Mouse (Mus musculus) heart, adult 8-10 months (tissue): ENCODE measurements around the gene Yipf1. TPM values are rescaled to one million over a fixed set of nuclear protein-coding genes. Genes with fewer than 3 reads are reported as not detected.

Experiments used
- DNase-seq: peaks from one replicate; pipeline ENCODE4 v3.0.0; 2022; ENCODE audit warnings: low spot score
- total RNA-seq, 4 experiments: library from RNA; stranded (reverse); gene quantifications; 2 replicates each; pipeline ENCODE4 v1.2.4; 2022

Yipf1 gene
- total RNA-seq, 4 experiments from 2014 or later: 16.6 to 20.3 (median 18.0) TPM

DNA sequence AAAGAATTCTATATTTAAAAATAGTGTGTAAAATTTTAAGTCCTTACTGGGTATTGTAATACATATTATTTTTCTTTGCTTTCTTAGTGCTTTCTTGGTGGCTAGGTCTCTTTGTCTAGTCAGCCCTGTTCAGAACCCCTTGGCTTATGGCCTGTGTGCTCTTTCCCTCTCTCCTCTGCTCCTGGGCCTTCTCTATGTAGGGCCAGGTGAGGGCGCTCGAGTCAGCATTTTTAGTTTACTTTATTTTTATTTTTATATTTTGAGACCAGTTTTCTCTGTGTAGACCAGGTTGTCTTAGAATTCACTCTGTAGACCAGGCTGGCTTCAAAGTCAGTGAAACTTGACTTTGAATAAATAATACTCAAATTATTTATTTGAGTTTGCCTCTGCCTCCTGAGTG lies 58.1 kb downstream of the Yipf1 start:
- no peak for DNase-seq

DNA sequence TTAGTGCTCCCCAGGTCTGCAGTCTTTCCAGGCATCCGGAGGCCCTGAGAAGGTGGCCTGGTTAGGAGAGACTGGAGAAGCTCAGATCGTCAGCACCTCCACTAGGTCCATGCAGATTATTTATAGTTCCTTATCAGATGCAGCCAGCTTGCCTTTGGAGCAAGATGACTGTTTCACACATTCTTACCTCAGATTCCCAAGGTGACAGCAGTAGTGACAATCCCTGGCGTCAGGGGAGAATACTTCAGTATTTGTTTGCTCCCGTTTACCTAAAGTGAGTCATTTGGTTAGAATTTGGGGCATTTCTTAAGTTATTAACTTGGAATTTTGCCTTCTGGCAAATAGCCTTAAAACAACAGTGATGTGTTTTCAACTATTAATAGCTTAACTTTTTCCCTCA lies 60.5 kb downstream of the Yipf1 start:
- DNase-seq: no peak

DNA sequence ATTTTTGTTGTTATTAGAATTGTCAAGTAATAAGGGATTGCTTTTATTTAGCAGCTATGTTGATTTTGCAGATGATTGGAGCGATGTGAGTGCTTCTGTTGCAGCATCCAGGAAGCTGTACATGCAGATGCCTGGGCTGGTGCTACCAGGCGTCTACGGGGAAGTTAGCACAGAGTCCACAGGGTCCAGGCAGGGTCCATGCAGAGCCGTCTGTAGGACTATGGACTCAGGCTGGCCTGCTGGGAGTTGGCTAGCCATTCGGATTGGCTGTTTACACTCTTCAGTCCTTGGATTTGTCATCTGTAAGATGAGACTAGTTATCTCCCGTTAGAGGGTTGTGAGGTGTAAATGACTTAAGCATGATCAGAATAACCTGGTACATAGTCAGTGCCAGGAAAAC lies 64.8 kb downstream of the Yipf1 start:
- DNase-seq: no peak

DNA sequence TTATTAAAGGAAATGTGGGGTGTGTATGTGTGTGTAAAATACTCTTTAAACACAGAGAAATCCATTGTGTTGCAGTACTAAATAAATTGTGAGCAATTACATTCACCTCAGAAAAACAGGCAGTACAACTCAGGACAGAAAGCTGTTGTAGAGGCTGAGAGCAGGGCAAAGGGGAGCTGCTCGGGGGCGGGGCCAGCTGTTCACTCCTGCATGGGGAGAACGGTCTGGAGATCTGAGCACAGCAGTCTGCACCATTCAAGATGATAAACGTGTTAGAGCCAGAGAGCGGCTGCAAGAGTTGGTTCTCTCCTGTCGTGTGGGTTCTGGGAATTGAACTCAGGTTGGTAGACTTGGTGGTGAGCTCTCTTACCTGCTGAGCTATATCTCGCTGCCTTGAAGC lies 66.7 kb downstream of the Yipf1 start:
- no peak for DNase-seq

DNA sequence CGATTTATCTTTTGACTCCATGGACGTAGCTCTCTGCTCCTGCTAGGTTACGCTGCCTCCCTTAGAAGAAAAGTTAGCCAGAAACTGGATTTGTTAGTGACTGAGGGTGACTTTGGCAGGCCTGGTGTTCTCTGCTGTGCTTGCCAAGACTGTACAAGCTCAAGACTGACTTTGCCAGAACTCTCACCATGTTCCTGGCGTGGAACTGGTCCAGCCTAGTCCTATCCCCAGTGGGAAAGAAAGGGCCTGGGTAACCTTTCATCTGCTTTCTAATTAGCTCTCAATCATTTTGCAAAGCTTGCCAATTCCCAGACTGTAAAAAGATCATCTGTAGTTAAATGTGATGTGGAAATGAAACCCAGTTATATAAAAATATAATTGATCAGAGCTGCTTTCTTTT lies 72.9 kb downstream of the Yipf1 start:
- DNase-seq: peak; percentile 17

DNA sequence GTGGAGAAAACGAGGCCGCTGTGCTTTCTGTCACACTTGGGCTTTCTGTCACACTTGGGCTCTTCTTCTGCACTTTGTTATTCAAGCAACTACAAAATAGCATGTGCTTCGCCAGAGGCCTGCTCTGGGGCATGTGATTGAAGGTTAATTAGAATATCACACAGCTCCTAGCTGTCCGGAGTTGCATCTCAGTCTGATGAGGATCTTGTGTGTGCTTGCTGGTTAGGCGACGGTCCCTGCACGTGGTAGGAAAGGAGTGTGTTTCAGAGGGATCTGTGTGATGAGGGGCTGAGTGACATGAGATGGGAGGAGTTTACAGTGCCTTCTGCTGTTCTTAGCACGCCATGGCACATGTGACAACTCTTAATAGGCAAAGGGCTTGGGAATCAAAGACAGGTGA lies 73.3 kb downstream of the Yipf1 start:
- DNase-seq: no peak

DNA sequence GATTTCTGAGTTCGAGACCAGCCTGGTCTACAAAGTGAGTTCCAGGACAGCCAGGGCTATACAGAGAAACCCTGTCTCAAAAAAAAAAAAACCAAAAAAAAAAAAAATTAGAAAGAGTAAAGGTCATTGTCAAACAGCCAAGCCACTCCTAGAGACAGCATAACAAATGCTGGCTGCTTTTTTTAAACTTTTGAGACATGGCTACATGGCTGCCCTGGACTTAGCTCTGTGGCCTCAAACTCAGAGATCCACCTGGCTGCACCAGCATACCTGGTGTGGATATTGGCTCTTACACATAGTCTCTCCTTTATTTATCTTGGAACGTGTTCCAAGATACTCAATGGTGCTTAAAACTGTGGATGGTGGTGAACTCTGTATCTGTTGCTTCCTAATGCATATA lies 74.1 kb downstream of the Yipf1 start:
- DNase-seq: no peak

DNA sequence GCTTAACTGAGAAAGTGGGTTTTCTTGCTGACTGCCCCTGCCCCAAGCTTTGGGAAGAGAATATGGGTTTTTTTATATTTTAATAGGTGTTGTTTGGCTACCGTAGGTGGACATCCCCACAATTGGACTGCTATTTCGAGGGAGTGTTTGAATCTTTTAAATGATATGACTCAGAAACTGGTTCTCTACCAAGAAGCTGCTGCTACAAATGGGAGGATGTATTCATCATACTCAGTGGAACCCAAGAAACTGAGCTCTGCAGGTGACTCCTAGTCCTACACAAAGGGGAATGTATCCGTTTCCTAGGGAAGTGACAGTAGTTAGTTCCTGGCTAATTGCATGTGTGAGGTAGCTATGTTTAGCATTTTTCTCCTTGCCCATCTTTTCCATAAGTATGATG lies 75.2 kb downstream of the Yipf1 start:
- no peak for DNase-seq

DNA sequence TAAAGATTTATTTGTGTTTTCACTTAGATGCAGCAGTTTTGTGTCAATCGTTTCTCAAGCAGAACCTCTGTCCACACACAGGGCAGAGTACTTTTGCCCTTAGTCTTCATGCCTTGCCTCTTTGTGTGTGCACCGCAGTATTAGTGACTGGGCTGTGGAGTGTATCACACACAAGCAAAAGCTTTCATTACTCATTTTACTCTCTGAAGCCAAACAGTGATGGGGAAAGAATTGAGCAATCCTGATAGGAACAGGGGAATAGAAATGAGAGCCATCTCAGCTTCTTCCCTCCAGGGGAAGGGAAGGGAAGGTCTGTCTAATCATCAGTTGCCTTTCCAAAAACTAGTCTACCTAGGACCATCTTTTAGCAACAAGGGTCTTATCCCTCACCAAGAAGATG lies 79.6 kb downstream of the Yipf1 start:
- no peak for DNase-seq

Other genes with a start within 250 kb of the Yipf1 start
- gene Mrpl37, start 247.5 kb upstream of the Yipf1 start, total RNA-seq: 100 to 1,000 TPM in 1 of 4 experiments, 10 to 100 TPM in 3; 93.9 to 102 (median 96.0) TPM
- 10 to 100 TPM; 24.2 to 35.1 (median 27.8) TPM for gene Cyb5rl, start 247.4 kb upstream of the Yipf1 start, total RNA-seq
- not detected for gene Cdcp2, start 217.5 kb upstream of the Yipf1 start, total RNA-seq
- 100 to 1,000 TPM; 121 to 126 (median 122) TPM for gene Tmem59, start 136.0 kb upstream of the Yipf1 start, total RNA-seq
- gene Tceanc2, start 135.2 kb upstream of the Yipf1 start, total RNA-seq: 10 to 100 TPM; 10.7 to 15.1 (median 12.2) TPM
- not detected for gene Ldlrad1, start 105.2 kb upstream of the Yipf1 start, total RNA-seq
- 10 to 100 TPM in 2 of 4 experiments, 1 to 10 TPM in 2; 8.5 to 11.0 (median 10.2) TPM for gene Lrrc42, start 60.8 kb upstream of the Yipf1 start, total RNA-seq
- gene Hspb11, start 60.8 kb upstream of the Yipf1 start, total RNA-seq: 10 to 100 TPM; 10.1 to 12.3 (median 10.2) TPM
- gene Dio1, start 7.2 kb upstream of the Yipf1 start, total RNA-seq: not detected
- 10 to 100 TPM in 3 of 4 experiments, 1 to 10 TPM in 1; 9.7 to 12.6 (median 10.7) TPM for gene Ndc1, start 53.4 kb downstream of the Yipf1 start, total RNA-seq
- under 1 TPM in 2 of 4 experiments, not detected in 2; 0.19 to 0.28 TPM for gene Glis1, start 120.2 kb downstream of the Yipf1 start, total RNA-seq